ENCODE assay signal across 18 mouse cellular contexts in genomic region chr8:71400826-71401225, GRCm38 (mm10). TPM values are rescaled to one million over a fixed set of nuclear protein-coding genes. Genes with fewer than 3 reads are reported as not detected.
"Had no signal": no experiment of that assay in that cellular context is flagged by ENCODE, and none has a peak within 500 bp of the region (broad histone marks: within the 10 kb centered on the region; RNA-seq: fewer than 3 reads in every experiment).

No protein-coding gene starts in this region.

- H3K27me3 ChIP-seq: limb, embryonic 12.5 days; limb, embryonic 15.5 days; liver, embryonic 12.5 days; liver, embryonic 15.5 days; midbrain, embryonic 12.5 days; midbrain, embryonic 15.5 days; neural tube, embryonic 12.5 days; neural tube, embryonic 15.5 days; stomach, embryonic 15.5 days had no signal

- H3K9me3 ChIP-seq: limb, embryonic 12.5 days; limb, embryonic 15.5 days; liver, embryonic 12.5 days; liver, embryonic 15.5 days; midbrain, embryonic 12.5 days; midbrain, embryonic 15.5 days; neural tube, embryonic 12.5 days; neural tube, embryonic 15.5 days; stomach, embryonic 15.5 days had no signal

- H3K27ac ChIP-seq: kidney, postnatal 0 days; limb, embryonic 12.5 days; limb, embryonic 15.5 days; liver, embryonic 12.5 days; liver, embryonic 15.5 days; macrophage; midbrain, embryonic 12.5 days; midbrain, embryonic 15.5 days; neural tube, embryonic 12.5 days; neural tube, embryonic 15.5 days; stomach, embryonic 15.5 days had no signal

- DNase-seq: kidney, adult 2 months; left cerebral cortex, postnatal 4 days; lung, adult 2 months; lung, postnatal 14 days; right cerebral cortex, postnatal 25 days; thymus, postnatal 25 days had no signal

- H3K4me3 ChIP-seq: limb, embryonic 12.5 days; limb, embryonic 15.5 days; liver, embryonic 12.5 days; liver, embryonic 15.5 days; midbrain, embryonic 12.5 days; midbrain, embryonic 15.5 days; neural tube, embryonic 12.5 days; neural tube, embryonic 15.5 days; stomach, embryonic 15.5 days had no signal

RNA-seq across cellular contexts. Expression of gene Ushbp1, which starts 5.2 kb away (rescaled TPM):
- total RNA-seq: megakaryocyte, adult 5-6 weeks had no signal
- polyA plus RNA-seq: macrophage had no signal
